Mouse (Mus musculus): ENCODE data around the gene Lin52. TPM values are rescaled to one million over a fixed set of nuclear protein-coding genes. Genes with fewer than 3 reads are reported as not detected.

Gene Lin52
- total RNA-seq (2015; ENCODE audit: low replicate concordance) (29.0 and 38.0 TPM in 2 replicates), total RNA-seq (2017; ENCODE audit: low replicate concordance) (11.7 and 16.3 TPM in 2 replicates)

DNA sequence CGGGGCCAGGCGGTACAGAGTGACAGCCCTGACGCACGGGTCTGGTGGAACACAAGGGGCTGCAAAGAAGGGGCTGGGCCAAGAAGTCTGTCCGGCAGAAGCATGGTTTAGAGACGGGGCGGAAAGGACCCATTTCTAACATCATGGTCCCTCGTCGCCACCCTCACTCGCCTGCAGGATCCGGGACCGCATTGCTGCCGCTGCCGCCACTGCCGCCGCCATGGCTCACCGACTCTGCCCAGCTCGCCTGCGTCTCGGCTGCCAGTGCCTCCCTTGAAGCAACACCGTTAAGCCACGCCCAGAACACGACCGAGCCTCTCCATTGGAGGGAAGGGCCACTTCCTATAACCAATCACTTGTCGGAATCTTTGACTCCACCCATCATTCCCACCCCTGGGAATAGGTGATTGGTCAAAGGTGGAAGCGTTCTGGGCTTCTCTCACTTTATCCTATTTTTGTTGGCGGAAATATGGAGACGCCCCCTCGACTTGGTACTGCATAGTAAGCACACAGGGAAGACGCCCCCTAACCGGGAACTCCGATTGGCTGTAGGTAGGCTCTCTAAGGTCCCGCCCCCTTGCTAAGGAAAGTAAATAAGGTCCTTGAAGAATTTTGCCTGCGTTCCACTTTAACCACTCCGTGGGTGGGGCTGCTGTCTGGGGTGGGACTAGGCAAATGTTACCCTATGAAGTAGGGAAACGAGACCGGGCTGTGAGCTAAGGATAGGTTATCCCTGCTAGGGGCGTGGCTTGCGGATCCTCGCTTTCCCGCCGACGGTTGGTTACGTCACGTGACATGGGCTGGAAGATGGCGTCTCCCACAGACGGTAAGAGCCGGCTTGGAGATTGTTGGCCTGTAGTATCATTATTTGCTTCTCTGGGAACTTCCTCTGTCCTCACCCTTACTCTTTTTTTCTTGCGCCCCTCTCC, at the start of gene Lin52, which contains the start of gene Aldh6a1:
Lin52 (plus strand) TSS at position 705 of the 929 bp plus-strand sequence.
Aldh6a1 (minus strand) TSS at position 287 of the 929 bp plus-strand sequence.
- ATAC-seq (replicated peaks; ENCODE audit: low FRiP score, poor library complexity, severe bottlenecking), result peak; percentile 89

DNA sequence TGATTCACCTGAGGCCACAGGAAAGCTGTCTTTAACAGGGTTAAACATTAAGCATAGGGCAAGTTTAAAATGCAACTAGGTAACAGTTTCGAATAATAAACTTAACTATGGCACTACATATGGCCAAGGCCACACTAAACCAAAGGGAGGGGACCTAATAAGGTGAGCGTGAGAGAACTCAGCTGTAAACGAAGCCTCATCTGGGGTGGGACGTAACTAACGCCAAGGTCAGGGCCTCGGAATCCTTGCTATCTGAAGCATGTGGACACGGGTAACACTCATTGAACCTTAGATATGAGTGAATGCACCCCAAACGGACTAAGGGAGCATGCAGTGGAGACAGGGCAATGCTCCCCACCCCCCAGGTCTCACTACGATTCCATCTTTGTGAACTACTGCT, 48.3 kb upstream of the Lin52 start:
- no peak for ATAC-seq (replicated peaks; ENCODE audit: low FRiP score, poor library complexity, severe bottlenecking)

- no peak for ATAC-seq (replicated peaks; ENCODE audit: low FRiP score, poor library complexity, severe bottlenecking)
These were observed 46.7 kb upstream of the Lin52 start for GRCm38 (mm10) chr12:84404541-84404940.

GRCm38 (mm10) chr12:84407259-84407658, 44.0 kb upstream of the Lin52 start:
- no peak for ATAC-seq (replicated peaks; ENCODE audit: low FRiP score, poor library complexity, severe bottlenecking)

- ATAC-seq (replicated peaks; ENCODE audit: low FRiP score, poor library complexity, severe bottlenecking), result peak; percentile 61
These were observed 43.1 kb upstream of the Lin52 start for GRCm38 (mm10) chr12:84407874-84408818.

GRCm38 (mm10) chr12:84408819-84409507, 42.3 kb upstream of the Lin52 start, which contains the start of the genes Entpd5 and Bbof1:
Gene Entpd5 (minus strand): TSS chr12:84409029.
Gene Bbof1 (plus strand): TSS chr12:84409071.
- peak; percentile 92 for ATAC-seq (replicated peaks; ENCODE audit: low FRiP score, poor library complexity, severe bottlenecking)

DNA sequence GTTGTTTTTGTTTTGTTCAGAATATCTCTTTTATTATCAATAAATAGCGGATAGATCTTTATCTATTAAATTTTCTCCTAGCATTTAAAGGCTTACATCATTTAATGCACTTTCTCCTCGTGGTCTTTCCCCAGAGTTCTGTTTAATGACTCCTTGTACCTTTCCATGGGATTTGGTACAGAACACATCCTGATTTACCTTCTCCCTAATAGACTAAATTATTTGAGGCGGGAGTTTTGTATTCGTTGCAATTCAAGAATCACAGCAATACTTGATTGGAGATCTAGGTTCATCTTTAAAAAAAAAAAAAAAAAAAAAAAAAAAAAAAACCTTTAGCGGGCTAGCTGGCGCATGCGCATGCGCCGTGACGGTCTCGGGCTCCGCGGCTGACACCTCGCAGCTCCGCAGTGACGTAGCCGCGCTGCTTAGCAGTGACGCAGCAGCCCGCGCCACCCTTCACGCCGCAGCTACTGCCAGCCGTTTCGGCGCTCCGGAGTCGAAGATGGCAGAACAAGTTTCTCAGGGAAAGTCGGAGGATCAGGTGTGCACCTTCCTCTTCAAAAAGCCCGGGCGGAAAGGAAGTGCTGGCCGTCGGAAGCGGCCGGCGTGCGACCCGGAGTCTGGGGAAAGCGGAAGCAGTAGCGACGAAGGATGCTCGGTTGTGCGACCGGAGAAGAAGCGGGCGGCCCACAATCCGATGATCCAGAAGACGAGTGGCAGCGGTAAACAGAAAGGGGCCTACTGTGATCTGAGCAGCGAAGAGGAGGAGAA, 34.2 kb upstream of the Lin52 start, which contains the start of gene Rnf113a2:
Rnf113a2 (plus strand) TSS at position 363 of the 771 bp plus-strand sequence.
- ATAC-seq (replicated peaks; ENCODE audit: low FRiP score, poor library complexity, severe bottlenecking), result peak; percentile 99

GRCm38 (mm10) chr12:84417605-84417922, 33.7 kb upstream of the Lin52 start:
- ATAC-seq (replicated peaks; ENCODE audit: low FRiP score, poor library complexity, severe bottlenecking), result peak; percentile 29

DNA sequence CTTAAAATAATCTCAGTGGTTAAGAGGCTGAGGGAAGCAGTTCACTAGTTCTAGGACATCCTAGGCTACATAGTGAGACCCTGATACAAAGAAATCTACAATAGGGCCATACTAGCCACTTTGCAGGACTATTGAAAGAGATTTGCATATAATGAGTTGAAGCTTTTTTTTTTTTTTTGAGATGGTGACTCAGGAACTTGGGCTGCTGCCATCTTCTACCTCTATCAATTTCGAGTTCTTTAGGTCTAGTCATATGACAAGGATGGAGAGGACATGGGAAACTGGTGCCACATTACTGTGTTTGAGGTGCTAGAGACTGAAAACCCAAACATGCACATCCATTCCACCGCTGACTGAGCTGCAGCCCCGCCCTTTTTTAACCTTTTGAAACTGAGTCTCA, 27.2 kb upstream of the Lin52 start:
- ATAC-seq (replicated peaks; ENCODE audit: low FRiP score, poor library complexity, severe bottlenecking), result no peak

- no peak for ATAC-seq (replicated peaks; ENCODE audit: low FRiP score, poor library complexity, severe bottlenecking)
These were observed 21.4 kb upstream of the Lin52 start for GRCm38 (mm10) chr12:84429825-84430224.

DNA sequence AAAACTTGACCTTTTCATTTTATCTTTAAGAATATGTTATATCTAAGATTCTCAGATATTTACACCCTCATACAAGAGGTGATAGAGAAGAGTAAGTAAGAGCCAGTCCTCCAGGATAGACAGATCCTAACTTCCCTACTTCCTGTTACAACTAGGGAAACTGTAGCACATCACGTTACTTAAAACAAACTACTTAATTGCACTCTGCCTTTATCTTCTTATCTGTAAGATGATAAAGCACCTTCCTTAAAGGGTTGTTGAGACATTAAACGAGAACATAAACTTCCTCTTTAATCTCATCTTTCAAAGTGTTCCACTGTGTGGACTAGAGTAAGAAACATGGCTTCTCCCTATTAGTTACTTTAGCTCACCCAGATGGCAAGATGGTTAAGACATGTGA, 12.5 kb upstream of the Lin52 start:
- ATAC-seq (replicated peaks; ENCODE audit: low FRiP score, poor library complexity, severe bottlenecking), result no peak

- ATAC-seq (replicated peaks; ENCODE audit: low FRiP score, poor library complexity, severe bottlenecking), result no peak
These were observed 8.7 kb upstream of the Lin52 start for GRCm38 (mm10) chr12:84442526-84442925.

DNA sequence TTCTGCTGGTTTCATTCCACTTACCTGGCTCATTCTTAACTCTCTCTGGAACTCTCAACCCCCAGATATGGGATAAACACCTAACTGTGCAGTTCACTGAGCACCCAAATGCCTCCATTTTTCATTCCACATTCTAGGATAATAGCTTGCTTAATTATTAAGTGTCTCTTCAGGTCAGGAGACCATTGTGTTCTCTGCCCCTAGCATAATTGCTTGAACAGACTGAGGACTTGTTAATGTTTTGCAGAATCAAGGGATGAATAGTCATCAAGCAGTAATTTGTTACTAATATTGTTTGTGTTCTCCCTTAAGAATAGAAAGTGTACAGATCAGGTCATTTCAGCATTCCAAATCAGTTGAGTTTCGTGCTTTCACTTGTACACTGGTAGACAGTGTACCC, 3.8 kb upstream of the Lin52 start:
- no peak for ATAC-seq (replicated peaks; ENCODE audit: low FRiP score, poor library complexity, severe bottlenecking)

- no peak for ATAC-seq (replicated peaks; ENCODE audit: low FRiP score, poor library complexity, severe bottlenecking)
These were observed 3.0 kb upstream of the Lin52 start for GRCm38 (mm10) chr12:84448181-84448580.

GRCm38 (mm10) chr12:84449887-84450286, 1.3 kb upstream of the Lin52 start:
- no peak for ATAC-seq (replicated peaks; ENCODE audit: low FRiP score, poor library complexity, severe bottlenecking)

DNA sequence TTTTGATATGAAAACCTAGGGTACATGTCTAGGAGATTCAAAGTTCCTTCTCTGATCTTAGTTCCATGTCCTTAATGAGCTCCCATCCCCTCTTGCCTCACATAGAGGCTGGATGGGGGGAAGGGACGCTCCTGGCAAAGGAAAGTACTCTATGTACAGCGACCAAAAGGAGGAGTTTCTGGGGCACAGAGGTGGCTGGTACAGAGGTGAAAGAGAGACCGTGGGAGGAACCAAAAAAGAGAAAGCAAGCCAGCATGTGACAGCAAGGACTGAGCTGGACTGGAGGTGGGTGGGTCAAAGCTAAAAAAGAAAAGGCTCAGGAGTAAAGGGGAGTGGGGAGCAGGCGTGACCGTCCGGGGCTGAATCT, 888 bp upstream of the Lin52 start:
- ATAC-seq (replicated peaks; ENCODE audit: low FRiP score, poor library complexity, severe bottlenecking), result no peak

- ATAC-seq (replicated peaks; ENCODE audit: low FRiP score, poor library complexity, severe bottlenecking), result peak; percentile 14; the same call in 1 of the 2 replicates
These were observed 579 bp downstream of the Lin52 start for GRCm38 (mm10) chr12:84451801-84452200.

DNA sequence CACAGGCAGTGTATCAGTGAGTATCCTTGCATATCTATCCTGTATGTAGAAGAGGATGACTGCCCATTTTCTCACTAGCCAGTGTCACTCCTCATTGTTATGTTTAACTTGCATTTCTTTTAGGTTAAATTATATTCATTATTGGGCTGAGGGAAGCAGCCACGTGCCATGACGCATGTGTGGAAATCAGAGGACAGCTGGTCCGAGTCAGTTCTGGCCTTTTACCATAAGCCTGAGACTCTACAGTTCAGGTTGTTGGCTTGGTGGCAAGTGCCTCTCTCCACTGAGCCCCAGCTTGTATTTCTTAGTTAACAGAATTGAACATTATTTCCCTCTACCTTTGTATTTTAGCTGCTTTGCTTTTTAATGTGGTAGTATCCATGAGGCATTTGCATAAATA, 5.7 kb downstream of the Lin52 start:
- ATAC-seq (replicated peaks; ENCODE audit: low FRiP score, poor library complexity, severe bottlenecking), result no peak

DNA sequence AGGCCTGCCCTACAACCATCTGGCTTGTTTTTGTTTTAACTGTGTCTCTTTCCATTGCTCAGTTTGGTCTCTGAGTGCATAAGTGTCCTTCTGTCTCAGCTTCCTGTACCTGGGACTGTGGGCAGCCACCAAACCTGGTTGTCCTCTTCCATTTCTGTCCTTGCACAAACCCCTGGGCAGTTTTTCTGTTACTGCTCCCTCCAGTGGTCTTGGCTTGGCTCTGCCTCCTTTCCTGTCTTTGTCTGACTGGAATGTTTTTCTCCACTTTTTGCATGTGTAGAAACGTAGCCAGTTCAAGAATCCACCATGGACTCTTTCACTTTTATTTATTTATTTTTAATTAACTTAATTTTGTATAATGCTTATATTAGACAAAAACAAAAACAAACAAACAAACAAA, 8.6 kb downstream of the Lin52 start:
- no peak for ATAC-seq (replicated peaks; ENCODE audit: low FRiP score, poor library complexity, severe bottlenecking)
